Mouse (Mus musculus): Measurements from ENCODE around the gene Ncstn.

The Ncstn gene

DNA sequence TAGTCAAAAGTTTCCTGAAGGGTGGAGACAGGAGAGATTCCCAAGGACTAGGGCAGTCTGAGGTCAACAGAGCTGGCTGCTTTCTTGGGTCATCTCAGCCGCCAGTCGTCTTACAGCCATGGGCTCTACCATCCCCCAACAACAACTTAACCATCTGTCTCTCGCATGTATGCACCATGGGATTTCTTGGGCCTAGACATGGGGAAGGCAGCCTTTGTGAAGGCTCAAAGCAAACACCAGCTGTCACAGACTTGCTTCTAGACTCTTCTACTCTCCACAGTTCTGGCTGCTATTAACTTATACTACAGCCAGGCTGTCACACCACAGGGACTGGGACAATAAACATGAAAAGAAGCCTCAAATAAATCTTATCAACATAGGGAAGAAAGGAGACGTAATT, 11.0 kb downstream of the Ncstn start:
- no peak for DNase-seq

DNA sequence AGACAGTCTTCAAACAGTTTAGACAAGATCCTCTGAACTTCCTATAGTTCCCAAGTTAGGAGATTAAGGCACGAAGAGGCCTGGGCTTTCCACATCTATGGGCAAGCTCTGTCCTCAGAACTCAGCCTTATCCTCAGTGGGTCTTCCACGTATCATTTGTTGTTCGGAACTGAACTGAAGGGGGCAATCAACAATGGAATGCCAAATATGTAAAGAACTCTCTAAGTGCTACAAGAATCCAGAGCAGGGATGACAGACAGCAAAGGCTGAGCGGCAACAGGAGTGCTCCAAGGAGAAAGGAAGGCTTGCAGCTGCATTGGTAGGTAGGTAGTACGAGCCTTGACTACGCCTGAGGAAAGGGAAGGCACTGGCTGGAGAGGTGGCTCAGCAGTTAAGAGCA, 12.4 kb downstream of the Ncstn start:
- DNase-seq, result no peak

- no peak for DNase-seq
These were observed 17.9 kb downstream of the Ncstn start for GRCm38 (mm10) chr1:172064613-172065141.

DNA sequence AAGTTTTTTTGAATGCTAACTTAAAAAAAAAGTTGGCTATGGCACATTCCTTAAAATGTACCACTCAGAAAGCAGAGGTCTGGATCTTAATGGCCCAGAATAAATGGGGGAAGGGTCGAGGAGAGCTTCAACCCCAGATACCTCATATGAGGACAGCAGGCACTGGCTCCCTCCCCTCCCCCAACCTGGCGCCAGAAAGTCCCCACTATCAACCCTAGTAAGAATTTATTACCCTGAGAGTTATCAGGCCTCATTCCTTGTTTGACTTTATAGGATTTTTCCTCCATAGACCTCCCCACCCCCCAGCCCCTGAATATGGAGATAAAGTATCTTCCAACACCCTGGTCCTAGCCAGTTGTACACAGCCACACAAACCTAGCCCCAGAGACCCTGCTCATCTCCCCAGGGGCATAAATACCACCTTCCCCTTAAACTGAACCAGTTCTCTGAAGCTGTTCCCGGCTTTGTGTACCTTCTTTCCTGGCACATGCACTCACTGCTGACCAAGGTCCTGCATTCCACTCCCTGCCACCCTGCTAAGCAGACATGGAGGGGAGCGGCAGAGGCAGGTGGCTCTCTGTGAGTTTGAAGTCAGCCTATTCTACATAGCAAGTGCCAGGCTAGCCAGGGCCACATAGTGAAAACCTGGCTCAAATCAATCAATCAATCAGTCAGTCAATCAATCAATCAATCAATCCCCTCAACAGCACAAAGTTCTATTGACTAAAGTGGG, 19.1 kb downstream of the Ncstn start:
- DNase-seq, result no peak

GRCm38 (mm10) chr1:172062101-172062500, 20.5 kb downstream of the Ncstn start:
- DNase-seq, result no peak

- no peak for DNase-seq
These were observed 21.4 kb downstream of the Ncstn start for GRCm38 (mm10) chr1:172061217-172061616.

GRCm38 (mm10) chr1:172060659-172061058, 21.9 kb downstream of the Ncstn start:
- DNase-seq, result no peak

DNA sequence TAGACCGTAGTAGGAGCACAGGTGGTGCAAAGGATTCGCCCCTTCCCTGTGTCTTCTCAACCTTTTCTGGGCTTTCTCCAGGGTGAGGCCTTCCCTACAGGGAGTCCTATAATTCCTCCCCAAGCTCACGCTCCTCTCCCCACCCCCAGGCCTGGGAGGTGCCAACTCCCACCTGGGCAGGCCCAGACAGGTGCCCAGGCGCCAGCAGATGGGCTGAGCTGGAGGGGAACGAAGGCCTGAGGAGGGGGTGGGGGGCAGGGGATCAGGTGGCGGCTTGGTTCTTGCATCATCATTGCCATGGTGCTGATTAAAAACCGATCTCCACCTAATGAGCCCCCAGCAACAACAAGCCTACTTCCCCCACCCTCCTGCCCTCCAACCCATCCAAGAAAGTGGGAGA, 23.7 kb downstream of the Ncstn start:
- no peak for DNase-seq

DNA sequence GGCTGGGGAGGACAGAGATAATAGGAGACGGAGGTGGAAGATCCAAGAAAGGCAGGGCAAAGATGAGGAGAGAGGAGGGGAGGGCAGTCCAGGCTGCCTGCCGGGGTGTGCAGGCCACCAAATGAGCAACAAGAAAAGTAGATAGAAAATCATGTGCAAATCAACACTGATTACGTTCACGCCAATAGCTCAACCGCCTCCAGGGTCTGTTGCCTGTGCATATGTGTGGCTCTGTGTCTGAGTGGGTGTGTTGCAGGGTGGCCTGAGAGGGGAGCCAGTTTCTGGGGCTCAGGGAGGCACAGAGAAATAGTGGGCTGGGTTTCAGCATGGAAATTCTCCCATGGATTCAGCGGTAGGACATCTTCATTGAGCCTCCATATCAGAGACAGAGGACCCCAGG, 24.3 kb downstream of the Ncstn start:
- DNase-seq, result no peak

DNA sequence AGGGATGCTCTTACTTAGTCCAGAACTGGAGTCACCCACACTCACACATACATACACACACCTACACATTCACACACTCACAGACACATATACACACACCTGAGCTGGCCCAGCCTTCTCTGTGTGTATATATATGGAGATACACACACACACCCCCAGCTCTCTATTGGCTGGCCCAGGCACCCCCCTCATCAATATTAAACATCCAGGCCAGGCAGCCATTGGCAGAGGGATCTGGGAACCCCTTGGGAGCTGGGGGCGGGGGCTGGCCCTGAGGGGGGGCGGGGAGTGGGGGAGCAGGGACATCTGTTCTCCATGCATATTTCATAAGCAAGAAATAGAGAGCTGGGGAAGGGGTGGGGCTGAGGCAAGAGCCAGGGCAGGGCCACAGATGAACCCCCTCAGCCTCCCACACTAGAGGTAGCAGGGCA, 25.1 kb downstream of the Ncstn start, which contains the start of gene Nhlh1:
TSS of gene Nhlh1 (minus strand) at position 83 of the 431 bp plus-strand sequence.
- DNase-seq, result no peak

DNA sequence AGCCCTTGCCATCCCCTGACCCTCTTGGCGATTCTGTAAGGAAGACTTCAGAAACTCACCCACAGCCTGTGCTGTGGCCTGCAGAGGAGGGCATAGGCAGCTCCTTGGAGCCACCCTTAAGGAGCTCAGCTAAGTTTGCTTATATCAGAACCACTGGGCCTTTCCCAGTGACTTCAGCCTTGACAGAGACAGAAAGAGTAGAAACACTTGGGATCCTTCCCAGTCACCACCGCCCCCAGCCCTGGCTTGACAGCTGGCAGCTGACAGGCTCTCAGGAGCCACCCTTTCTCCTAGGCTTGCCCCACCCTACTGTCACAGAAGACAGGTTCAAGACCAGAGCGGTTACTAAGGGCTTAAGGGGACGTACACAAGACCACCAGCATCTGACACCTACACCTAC, 26.3 kb downstream of the Ncstn start:
- DNase-seq, result no peak

DNA sequence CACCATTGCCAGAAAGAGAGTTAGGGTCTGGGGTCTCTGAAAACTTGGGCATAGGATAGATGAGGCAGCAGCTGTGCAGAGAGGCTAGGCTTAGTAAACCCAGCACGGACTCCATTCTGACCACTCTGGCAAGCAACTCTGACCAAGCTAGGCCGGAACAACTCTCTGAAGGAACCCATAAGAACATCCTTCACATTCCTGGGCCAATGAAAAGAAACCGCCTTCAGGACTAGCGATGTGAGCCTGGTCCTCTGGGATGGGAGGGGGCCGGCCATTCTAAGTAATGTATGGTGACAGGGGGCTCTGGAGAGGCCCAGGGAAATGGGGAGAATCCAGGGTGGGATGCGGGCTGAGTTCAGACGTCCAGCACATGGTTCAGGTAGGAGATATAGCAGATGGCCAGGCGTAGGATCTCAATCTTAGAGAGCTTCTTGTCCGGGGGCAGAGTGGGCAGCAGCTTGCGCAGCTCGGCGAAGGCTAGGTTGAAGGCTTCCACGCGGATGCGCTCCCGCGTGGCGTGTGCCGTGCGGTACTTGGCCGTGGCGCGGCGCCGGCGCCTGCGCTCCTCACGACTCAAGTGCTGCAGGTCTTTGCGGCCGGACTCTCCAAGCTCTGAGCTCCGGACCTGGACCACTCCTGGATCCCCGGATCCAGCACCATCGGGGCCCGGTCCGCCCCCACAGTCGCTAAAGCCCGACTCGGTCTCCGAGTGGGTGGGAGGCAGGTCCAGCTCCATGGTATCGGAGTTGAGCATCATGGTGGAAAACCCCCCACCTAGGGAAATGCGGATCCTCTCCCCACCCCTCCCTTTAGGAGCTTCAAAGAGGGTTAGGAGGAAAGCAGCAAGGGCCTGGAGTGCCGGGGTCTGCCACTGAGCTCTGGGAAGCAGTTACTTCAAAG, 28.8 kb downstream of the Ncstn start:
- no peak for DNase-seq

DNA sequence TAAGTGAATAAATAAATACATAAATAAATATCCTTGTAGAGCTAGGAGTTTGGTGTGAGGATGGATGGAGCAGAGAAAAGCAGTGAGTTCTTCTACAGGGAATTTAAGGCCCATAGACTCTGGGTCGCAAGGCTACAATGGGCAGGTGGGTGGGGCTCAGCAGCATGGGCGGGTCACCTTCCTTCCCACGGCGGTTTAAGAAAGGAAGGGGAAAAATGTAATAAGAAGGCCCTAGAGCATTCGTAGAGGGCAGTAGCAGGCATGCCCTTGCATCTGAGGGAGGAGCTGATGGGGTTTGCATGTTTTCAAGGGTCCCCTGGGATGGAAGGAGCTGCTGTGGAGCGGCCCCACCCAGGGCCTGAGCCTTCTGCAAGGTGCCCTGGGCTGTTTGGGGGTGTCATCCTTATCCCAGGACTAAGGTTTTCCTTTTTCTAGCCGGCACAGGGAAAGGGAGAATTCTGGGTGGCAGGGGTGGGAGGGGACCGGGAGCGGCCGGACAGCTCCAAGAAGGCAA, 29.8 kb downstream of the Ncstn start:
- no peak for DNase-seq

- DNase-seq, result no peak
These were observed 33.3 kb downstream of the Ncstn start for GRCm38 (mm10) chr1:172049131-172049782.

- DNase-seq, result no peak
These were observed 34.3 kb downstream of the Ncstn start for GRCm38 (mm10) chr1:172048241-172048734.

DNA sequence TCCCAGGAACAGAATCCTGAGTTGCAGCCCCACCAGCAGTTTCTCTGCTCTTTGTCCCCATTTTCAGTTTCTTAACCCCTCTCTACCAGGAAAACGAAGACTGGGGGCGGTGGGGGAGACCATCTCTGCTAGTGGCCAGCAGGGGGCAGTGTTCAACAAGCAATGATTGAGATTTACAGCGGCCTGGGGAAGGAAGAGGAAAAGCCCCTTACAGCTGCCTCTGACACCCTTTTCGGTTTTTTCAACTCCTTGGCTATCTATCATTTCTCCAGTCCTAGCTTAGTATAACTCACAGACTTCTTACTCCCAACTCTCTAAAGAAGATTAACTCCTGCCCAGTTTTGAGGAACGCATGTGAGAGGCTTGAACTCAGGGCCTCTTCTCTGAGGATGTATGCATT, 35.7 kb downstream of the Ncstn start:
- peak; percentile 82 for DNase-seq

DNA sequence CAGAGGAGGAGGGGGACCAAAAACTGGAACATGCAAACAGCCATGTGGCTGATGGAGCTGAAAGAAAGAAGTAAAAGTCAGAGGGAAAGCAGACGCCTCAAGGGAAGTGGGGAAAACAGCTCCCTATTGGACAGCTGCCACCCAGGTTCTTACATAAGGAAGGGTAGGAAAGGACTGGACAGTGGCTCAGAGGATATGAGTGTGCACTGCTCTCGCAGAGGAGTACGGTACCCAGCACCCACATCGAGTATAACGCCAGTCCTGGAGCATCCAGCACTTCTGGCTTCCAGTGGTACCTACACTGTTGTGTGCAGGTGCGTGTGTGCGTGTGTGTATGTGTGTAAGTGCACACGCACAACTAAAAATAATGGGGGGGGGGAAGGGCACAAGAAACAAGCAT, 36.2 kb downstream of the Ncstn start:
- DNase-seq, result no peak

GRCm38 (mm10) chr1:172029914-172030313, 52.7 kb downstream of the Ncstn start:
- DNase-seq, result no peak

- no peak for DNase-seq
These were observed 54.0 kb downstream of the Ncstn start, which contains the start of gene Vangl2 for GRCm38 (mm10) chr1:172028394-172029275. Gene Vangl2, minus strand, starts transcription at chr1:172028444.

- DNase-seq, result no peak
These were observed 54.8 kb downstream of the Ncstn start for GRCm38 (mm10) chr1:172027809-172028102.

- peak; percentile 93 for DNase-seq
These were observed 55.4 kb downstream of the Ncstn start for GRCm38 (mm10) chr1:172027010-172027808.
